Mouse (Mus musculus) lung, postnatal 0 days (tissue): ENCODE measurements at regions not wholly inside any gene's neighbourhood (a gene's known extent, or its start where the extent isn't known, plus 50 kb on each side); places are given as distances from the start of the nearest gene placed in this dataset.

Experiments
- CTCF ChIP-seq: IDR thresholded peaks from 2 replicates; pipeline ENCODE4 v1.5.1; 2016; ENCODE audit warnings: antibody characterized with exemption, mild to moderate bottlenecking
- EP300 ChIP-seq: IDR thresholded peaks from 2 replicates; pipeline ENCODE4 v1.6.1; 2016; ENCODE audit warnings: antibody characterized with exemption, mild to moderate bottlenecking, control low read depth

DNA sequence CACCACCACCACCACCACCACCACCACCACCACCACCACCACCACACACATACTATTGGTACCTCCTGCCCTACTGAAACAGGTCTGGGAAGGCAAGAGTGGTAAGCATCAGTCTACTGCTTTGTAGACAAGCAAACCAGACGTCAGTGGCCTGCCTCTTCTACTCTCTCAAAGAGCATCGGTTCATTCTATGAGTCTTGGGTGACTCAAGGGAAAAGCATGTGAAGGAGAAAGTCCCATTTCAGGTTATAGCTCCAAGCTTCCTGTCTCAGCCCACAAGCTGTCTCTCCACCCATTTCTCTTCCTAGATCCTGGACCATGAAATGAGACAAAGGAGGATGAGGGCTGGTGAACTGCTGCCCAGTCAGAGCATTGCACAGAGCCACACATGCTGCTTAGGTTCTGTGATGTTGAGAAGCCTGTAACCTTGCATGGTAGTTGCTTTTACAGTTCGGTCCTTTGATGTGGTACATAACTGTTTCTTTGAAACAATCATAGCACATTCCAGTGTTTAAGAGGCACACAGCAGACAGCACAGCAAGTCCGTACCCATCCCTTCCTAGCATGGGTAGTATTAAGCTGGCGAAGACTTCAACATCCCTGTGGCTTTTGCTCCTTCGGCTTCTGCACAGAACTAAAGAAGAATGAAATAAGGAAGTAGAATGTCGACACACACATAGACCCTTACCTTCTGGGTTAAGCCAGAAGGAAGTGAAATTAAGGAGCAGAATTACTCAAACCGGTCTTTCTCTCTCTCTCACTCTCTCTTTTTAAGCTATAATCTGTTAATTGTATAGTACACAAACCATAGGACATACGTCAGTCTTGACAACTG is 262.7 kb downstream of the Gm19410 start:
- TF ChIP-seq CTCF: no peak
- TF ChIP-seq EP300: no peak
